Mouse (Mus musculus) MN1 (cell line): ENCODE data around the gene Thsd4.
"Not testable (repeated sequence)": the region's sequence is repeated elsewhere in the genome, so short reads cannot be mapped to it uniquely, and the experiment has no call there.

Experiments used
- DNase-seq: peaks from one replicate; pipeline ENCODE4 v3.0.0-alpha.2; 2016; ENCODE audit warnings: low spot score

Gene Thsd4

DNA sequence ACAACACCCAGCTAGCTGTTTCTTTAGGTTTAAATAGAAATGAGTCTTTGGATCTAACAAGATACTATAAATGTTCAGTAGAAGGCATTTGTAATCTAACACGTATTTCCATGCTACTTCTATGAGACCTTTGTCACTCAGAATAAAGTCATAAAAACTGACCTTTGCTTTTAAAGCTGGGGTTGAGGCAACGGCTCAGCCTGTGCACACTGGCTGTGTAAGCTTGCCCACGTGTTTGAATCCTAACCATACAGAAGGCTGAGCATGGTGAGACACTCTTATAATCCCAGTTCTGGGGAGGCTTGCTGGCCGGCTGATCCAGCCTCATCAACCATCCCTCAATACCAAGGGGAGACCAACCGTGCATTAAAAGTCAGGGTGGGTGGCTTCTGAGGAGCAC is 214.4 kb downstream of the Thsd4 start:
- DNase-seq: no peak

DNA sequence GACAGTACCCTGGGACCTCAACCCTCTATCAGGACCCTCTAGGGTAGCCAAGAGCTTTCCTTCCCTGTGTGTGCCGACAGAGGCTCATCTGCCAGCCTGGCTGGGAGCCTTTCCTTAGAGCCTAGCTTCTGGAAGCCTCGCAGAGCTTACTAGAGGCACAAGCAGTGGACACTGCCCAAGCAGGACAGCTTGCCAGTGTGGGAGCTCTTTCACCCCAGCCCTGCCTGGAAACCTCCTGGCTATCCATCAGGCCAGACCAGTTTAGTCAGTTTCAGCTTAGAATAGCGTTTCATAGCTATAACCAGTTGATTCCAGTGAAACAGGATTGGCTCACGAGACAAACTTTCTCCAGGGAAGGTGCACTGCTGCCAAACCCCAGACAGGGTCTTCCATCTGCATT is 215.6 kb downstream of the Thsd4 start:
- no peak for DNase-seq

DNA sequence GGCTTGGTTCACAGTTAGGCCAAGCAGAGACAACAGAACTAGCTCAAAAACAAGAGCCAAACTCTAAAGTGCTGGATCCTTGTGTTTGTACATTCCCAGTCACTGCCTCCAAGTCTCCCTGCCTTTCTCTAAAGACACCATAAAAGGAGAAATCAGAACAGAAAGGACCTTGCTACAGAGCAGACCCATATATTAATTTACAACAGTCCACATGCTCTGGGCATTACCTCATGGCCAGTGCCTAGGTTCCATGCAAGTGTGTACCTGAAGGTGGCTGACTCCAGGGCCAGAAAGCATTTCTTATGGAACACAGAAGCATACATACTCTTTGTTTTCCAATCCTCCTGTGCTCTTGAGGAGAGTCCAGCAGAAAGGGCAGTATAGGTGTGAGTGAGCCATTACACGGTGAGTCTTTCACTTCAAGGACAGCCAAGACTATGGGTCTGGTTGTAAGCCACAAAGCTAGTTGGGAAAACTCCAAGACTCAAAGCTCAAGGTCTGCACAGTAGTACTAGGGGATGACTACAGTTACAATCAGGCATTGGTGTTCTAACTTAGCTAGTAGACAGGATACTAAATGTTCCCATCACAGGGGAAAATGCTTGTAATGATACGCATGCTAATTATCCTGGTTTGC is 216.5 kb downstream of the Thsd4 start:
- DNase-seq: no peak

DNA sequence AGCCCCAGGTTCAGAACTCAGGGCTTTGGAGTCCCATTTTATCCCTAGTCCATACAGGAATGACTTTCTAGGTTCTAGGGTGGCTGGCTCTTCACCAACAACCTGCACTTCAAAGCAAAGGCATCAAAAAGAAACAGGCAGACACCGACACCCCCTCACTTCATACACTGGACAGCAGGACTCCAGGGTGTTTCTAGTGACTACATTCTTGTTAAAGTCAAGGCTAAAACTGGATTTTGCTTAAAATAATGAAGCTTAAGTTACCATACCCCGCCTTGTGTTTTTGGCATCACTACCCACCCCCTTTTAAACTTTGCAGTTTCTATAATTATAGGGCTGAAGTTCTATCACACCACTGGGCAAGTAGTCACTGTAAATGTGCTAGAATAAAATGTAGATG is 225.6 kb downstream of the Thsd4 start:
- DNase-seq: no peak

DNA sequence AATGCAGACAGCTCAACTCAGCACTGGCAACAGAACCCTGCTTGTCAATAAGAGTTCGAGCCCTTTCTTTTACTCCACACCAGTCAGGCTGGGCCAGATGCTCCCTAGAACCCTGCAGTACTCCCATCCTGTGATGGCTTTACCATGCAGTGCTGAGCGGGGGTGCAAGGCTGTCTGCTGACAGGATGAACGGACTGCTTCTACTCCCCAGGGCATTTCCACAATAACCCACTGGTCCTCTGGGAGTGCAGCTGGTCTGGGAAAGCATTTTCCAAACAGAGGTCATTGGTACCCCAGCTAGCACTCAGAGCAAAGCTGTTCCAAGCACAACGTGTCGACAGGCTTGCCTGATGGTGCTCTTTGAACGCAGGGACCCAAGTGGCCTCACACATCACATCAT is 226.6 kb downstream of the Thsd4 start:
- DNase-seq: no peak

DNA sequence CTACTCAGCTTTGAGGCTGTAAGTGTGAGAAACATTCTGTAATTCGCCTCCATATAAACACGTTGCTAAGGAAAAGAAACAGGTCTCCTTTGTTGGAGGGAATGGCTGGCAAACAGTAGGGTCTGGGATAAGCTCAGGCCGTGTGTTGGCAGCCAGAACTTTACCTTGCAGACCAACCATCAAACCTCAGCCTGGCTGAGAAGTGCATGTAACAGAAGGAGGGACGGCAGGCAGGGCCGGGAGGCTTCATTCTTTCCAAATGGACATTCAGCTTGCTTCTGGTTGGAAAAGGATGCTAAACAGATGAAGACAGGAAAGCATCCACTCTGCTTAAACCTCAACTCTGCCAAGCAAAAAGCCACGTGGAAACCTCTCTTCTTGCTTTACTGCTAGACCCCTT is 228.7 kb downstream of the Thsd4 start:
- DNase-seq: no peak

DNA sequence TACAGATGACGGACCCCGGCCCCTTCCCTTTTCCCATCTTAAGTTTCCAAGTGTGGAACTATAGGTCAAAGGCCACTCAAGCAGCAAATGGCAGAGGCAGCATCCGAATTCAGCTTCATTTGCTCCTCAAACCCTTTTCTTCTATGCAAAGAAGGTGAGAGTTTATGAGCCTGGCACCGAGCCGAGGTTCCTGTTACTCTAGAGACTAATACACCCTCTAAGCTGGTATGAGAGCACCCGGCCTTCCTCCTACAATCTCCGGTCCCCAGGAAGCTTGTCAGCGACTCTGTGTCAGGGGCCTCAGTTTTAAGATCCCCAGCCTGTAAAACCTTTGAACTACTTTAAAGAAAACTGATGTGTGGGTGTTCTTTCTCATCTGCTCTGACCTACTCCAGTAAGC is 231.1 kb downstream of the Thsd4 start:
- no peak for DNase-seq

DNA sequence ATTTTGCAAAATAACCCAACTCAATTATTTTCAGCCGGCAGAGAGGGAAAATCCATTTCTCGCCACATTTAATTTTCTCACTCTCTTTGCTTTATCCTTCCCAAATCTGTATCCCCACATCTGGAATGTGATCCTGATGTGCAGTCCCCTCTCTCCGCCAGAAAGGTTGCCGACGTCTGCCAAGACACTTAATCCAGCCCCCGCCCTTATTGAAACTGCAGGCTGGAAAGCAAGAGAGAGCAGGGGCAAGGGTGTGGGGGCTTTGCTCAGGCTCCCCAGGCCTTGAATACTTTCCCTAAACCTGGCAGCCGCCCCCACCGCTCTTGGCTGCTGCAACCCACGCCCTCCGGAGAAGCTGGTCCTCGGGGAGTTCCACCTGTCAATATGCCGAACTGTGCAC is 233.1 kb downstream of the Thsd4 start:
- no peak for DNase-seq

DNA sequence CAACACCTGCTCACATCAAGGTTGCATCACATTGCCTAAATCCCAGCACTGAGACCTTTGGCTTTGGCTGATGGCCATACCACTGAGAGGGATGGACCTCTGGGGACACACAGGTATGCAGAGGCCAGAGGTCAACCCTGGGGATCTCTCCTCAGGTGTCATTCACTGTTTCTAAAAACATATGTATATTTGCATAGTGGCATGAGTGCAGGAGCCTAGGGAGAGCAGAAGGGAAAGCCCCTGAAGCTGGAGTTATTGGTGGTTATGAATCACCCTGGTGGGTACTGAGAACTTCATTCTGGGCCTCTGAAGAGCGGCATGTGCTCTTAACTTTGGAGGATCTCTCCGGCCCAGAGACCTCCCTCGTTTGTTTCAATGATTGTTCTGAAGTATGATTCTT is 235.5 kb downstream of the Thsd4 start:
- no peak for DNase-seq

DNA sequence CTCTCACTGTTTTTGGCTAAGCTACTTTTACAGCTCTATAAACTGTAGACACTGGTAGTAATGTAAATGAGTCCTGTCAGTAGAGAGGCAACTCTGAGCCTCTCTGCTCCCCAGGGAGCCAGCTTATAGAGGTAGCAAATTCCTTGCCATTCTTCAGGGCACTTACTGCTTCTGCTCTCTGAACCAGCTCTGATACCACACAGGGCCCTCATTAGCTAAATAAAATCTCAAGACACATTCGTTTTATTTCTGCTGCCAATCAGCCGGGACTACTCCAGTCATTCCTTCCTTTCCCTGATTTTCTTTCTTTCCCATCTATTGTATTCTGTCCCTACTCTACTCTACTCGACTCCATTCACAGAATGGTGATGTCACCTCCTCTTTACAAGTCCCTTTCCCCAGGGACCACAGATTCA is 236.8 kb downstream of the Thsd4 start:
- DNase-seq: no peak

DNA sequence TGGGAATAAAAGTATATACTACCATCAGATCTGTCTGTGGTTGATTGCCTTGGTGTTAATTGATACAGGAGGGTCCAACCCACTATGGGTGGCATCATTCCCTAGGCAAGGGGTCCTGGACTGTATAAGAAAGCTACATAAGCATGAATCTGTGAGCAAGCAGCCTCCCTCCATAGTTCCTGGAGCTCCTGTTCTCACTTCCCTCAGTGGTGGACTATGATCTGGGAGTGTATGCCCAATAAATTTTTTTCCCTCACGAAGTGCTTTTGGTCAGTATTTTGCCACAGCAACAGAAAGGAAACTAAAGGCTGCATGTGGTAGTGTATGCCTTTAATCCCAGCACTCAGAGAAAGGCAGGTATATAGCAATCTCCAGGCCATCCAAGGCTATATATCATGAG is 237.5 kb downstream of the Thsd4 start:
- DNase-seq: no peak

DNA sequence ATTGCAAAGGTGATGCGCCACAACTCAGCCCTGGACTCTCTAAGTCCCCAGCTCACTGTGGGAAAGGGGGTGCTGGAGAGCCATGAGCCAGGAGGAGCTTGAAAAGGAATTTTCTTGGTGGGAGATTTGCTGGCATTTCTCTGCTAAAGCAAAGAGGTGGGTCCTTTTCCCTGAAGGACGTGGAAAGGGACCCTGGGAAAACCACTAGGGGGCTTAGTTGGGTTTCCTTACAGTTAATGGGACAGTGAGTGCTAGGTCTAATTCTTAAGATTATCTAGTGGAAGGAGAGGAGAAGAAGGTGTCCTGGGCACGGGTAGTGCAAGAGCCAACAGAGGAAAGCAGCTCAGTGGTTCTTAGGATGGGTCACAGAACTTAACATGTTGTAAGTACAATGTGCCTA is 238.3 kb downstream of the Thsd4 start:
- no peak for DNase-seq

DNA sequence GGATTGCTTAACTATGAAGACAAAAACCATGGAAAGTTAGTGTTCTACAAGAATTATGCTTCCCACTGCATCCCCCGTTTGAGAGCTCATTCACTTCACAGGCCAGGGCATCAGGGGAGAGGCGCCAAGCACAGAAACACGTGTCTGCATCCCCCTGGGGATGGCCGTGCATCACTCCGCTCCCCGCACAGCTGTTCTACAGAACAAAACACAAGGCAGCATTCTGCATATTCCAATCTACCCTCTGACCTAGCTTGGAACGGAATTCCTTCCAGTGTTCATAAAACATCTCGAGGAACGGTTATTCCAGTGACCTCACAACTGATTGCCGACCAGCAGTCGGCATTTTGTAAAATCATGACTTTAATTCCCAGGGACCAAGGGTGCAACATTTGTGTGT is 240.6 kb downstream of the Thsd4 start:
- DNase-seq: no peak

DNA sequence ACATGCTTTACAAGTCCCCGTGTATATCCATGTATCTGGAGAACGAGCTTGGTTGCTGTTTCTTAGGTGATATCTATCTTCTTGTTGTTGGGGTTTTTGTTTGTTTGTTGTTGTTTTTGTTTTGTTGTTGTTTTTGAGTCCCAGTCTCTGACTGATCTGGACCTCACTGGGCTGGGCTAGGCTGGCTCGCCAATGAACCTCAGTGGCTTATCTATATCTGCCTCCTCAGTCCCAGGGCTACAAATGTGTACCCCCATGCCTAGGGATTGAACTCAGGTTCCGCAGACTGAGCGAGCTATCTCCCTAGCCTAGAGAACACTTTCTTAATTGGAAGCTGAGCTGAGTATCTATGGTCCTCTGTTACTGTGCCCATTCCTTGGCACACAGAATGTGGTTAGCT is 241.1 kb downstream of the Thsd4 start:
- DNase-seq: no peak

DNA sequence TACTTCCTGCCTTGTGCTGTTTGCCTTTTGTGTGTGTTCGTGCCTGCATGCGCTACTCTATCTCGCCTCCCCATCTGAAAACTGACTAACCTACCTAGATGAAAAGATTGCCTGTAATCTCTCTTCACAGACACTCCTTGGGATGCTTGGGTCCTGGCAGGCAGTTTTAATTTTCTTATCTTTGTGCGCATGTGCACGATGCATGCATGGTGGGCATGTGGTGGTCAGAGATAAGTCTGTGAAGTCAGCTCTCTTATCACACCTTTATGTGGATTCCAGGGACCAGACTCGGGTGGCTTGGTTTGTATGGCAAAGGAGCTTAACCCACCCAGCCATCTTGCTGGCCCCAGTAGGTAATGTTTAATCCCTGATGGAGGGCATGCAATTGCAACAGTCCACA is 242.3 kb downstream of the Thsd4 start:
- no peak for DNase-seq

DNA sequence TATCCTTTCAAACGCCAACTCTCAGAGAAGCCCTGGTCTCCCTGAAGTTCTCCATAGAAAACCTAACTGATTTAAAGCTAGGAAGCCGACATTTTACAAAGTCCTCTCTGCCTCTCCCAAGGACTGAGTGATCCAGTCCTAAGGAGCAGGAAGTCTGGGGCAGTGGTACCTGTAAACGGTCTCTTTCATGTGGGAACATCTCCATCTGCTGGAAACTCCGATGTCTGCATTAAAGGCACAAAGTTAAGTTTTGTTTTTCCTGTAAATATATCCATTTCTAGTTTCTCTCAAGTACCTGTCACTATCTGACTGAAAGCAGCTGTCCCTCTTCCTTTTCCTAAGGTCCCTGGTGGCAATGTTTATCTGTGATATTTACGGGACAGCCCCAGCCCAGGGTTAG is 245.5 kb downstream of the Thsd4 start:
- no peak for DNase-seq

DNA sequence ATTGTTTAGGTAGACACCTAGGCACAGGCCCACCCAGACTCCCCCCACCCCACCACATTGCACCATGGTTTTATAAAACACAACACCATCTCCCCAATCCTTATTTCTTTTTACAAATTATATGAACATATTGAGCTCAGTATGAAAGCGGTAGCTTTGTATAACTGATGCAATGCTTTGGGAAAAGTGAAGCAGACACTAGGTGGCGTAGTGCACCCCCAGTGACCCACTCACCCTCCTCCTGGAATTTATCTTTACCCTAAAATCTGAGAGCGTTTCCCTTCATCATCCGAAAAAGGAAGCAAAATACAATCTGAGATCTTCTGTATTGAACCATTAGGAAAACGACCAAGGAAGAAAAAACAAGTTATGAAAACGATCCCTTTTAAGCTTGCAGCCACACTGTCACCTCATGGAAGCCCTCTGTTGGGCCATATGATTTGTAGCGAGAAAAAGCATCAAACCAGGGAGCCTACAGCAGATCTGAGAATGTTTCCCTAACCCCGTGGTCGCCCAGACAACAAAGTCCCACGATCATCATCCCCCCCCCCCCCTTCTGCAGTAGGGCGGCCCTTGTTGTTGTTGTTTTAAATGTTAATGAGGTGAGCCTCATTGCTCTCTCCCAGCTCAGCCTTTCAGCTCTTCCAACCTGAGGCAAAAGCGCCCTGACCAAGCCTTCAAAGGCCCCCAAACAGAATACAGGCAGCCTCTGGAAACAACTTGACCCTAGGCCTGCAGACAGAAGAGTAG is 246.3 kb downstream of the Thsd4 start:
- DNase-seq: no peak

DNA sequence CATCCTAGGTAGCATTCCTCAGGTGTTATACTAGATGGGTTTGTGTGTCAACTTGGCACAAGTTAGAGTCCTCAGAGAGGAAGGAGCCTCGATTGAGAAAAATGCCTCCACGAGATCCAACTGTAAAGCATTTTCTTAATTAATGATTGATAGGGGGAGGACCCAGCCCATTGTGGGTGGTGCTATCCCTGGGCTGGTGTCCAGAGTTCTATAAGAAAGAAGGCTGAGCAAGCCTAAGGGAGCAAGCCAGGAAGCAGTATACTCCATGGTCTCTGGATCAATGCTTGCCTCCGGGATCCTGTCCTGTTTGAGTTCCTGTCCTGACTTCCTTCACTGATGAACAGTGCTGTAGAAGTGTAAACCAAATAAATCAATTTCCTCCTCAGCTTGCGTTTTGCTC is 247.3 kb downstream of the Thsd4 start:
- DNase-seq: no peak

DNA sequence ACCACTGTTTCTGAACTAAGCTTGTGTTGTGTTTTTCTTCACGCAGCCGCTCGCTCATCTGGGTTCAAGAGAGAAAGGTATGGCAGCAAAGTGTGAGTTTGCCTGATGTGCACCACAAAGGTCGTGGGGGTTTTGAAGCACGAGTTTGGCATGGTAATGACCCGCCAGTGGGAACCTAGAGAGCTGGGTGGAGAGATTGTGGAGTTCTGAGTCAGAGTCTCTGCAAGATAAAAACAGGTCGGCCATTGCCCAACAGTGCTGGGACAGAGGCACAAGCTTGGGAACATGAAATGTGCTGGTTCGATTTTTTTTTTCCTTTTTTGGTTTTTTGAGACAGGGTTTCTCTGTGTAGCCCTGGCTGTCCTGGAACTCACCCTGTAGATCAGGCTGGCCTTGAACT is 249.5 kb downstream of the Thsd4 start:
- DNase-seq: not testable (repeated sequence)

DNA sequence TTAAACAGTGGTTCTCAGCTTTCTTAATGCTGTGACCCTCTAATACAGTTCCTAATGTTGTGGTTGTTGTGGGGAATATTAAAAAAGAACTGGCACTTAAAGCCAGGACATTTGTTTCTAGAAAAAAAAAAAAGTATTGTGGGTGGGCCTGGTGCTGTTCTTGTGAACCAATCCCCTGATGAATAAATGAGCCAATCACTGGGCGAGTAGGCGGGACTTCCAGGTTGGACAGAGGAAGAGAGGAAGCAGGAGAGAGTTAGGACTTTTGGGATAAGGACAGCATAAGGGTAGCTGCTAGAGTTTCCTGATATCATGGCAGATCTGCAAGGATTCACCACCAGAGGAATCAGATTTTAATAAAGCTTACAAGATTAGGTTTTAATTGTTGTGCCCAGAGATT is 249.9 kb downstream of the Thsd4 start:
- DNase-seq: no peak

DNA sequence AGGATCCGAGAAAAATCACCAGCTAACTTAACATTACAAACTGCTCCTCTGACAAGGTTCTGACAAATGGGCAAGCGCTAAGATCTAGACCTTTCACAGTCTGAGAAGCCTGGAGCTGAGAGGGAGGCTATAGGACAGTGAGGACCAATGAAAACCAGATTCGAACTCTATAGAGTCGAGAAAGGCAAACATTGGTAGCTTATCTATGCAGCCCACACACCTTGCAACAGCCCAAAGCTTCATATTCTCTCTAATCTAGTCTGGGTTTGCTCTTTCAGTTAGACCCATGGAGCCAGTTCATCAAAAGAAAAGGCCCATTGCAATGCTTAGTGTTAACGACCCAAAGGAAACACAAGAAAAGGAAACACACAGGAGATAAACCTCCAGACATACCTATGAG is 252.0 kb downstream of the Thsd4 start:
- DNase-seq: no peak

DNA sequence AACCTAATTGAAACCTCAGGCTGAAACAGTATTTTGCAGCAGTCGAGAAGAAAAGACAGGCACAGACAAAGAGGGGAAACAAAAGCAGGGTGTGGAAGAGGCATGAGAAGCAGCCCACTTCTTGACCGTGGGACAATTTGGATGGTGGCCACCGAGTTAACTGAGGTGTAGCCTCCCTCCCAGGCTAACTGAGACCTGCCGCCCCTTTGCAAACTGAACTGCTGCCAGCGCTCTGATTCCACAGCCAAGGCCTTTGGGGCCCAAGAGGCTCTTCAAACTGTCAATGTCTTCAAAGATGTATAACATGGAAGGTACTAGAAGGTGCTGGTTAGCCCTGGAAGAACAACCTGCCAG is 254.6 kb downstream of the Thsd4 start:
- DNase-seq: no peak

DNA sequence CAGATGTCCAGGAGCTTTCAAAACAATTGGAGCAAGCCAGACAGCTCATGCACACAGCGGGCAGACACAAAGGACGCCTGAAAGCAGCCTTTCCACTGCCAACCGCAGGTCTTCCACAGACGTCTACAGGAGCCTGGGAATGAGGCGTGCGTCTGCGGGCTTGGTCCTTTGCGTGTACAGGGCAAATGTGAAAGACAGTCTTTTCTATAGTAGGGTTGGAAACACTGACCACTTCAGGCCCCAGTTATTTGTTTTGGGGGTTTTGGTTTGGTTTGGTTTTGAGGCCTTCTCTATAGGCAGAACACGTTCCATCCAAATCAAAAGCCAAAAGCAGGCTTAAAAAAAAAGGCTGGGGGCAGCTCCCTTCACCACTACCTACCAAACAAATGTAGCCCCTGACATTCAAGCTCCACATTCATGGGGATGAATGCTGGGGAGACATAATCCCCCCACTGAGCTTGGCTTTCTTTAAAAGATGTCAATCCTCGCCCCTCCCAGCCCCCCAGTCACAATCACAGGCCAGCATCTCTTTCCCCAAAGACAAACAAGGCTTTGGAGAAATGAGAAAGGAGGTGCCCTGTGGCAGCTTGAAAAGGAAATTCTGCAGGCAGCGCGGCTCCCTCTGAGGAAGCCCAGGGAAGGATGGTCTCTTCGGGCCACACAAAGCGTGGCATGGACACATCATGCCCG is 255.1 kb downstream of the Thsd4 start:
- no peak for DNase-seq
